Mouse (Mus musculus) ES-E14 (cell line): ENCODE measurements at regions not wholly inside any gene's neighbourhood (a gene's known extent, or its start where the extent isn't known, plus 50 kb on each side); places are given as distances from the start of the nearest gene placed in this dataset.

ENCODE experiments used
- DNase-seq: peaks from one replicate; pipeline ENCODE4 v3.0.0-alpha.2; 2013; ENCODE audit warnings: low read depth, low spot score
- H3K27ac ChIP-seq: 2 replicates; pipeline ENCODE4 v1.5.1; 2012; ENCODE audit warnings: low read depth, mild to moderate bottlenecking, low read length, moderate library complexity, mixed read lengths; ENCODE audit not compliant: poor library complexity, insufficient read depth, severe bottlenecking
- H3K36me3 ChIP-seq: 2 replicates; pipeline ENCODE4 v1.6.1; 2012; ENCODE audit warnings: mild to moderate bottlenecking, low read length, moderate library complexity, mixed read lengths; ENCODE audit not compliant: control insufficient read depth, poor library complexity, insufficient read depth, severe bottlenecking
- H3K4me1 ChIP-seq, 2 experiments: fragments of 150-350 bp in 1 of 2; sonication (generic) in 1 of 2; 2 replicates each; pipeline ENCODE4 v1.6.1; 2012; ENCODE audit warnings: low read length in 2 of 2, mild to moderate bottlenecking in 1 of 2, mixed read lengths in 1 of 2; ENCODE audit not compliant: control insufficient read depth in 2 of 2, insufficient read depth in 2 of 2, poor library complexity in 1 of 2
- H3K4me3 ChIP-seq, 2 experiments: fragments of 150-350 bp in 1 of 2; sonication (generic) in 1 of 2; 2 replicates each; pipeline ENCODE4 v1.5.1; 2012; ENCODE audit warnings: low read length in 2 of 2, low read depth in 1 of 2, mild to moderate bottlenecking in 1 of 2, mixed read lengths in 1 of 2; ENCODE audit not compliant: insufficient read depth in 1 of 2, poor library complexity in 1 of 2, severe bottlenecking in 1 of 2
- H3K9ac ChIP-seq: 2 replicates; pipeline ENCODE4 v1.6.1; 2012; ENCODE audit warnings: low read depth, mild to moderate bottlenecking, low read length, mixed read lengths; ENCODE audit not compliant: poor library complexity, insufficient read depth, severe bottlenecking
- H3K9me3 ChIP-seq: fragments of 150-350 bp; sonication (generic); 2 replicates; pipeline ENCODE4 v1.6.1; 2012; ENCODE audit warnings: low read depth, mild to moderate bottlenecking, low read length; ENCODE audit not compliant: control insufficient read depth, insufficient read depth
- CHD2 ChIP-seq: IDR thresholded peaks from 2 replicates; pipeline ENCODE4 v1.6.1; 2014; ENCODE audit warnings: mild to moderate bottlenecking, low read depth, low read length, inconsistent platforms
- HCFC1 ChIP-seq: IDR thresholded peaks from 2 replicates; pipeline ENCODE4 v1.6.1; 2012; ENCODE audit warnings: low read length, inconsistent platforms, borderline replicate concordance; ENCODE audit not compliant: insufficient read depth
- MAFK ChIP-seq: IDR thresholded peaks from 2 replicates; pipeline ENCODE4 v1.6.1; 2014; ENCODE audit warnings: mild to moderate bottlenecking, low read depth, low read length, inconsistent platforms; ENCODE audit not compliant: insufficient read depth
- ZC3H11A ChIP-seq: IDR thresholded peaks from 2 replicates; pipeline ENCODE4 v1.6.1; 2012; ENCODE audit warnings: low read depth, mild to moderate bottlenecking, inconsistent platforms, low read length, borderline replicate concordance
- ZNF384 ChIP-seq: IDR thresholded peaks from 2 replicates; pipeline ENCODE4 v1.6.1; 2012; ENCODE audit warnings: low read depth, low read length, inconsistent platforms
- in situ Hi-C, 2 experiments: fragments of 600-800 bp; cut with MboI; formaldehyde crosslinking; loops; one replicate each; pipeline ENCODE4 v1.15.1; 2025; ENCODE audit warnings: low sequenced_read_pairs in 2 of 2, inconsistent platforms in 1 of 2; ENCODE audit not compliant: unreplicated experiment in 2 of 2

DNA sequence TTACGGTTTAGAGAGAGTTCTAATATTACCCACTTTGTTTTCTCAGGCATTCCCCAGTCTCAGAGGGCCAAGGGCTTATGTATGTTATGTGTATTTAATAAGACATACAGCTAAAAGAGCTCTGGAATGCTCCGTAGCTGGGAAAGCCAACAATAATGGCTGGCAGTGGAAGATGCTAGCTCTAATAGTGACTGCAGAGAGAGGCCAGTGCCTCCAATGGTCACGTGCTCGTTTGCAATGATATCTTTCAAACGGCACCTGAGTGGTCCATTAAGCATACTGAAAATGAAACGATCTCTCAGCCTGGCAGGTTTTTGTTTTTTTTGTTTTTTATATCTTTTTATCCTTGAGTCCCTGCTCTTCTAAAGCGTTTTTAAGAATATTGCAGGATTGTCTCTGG lies 324.0 kb downstream of the Sox11 start:
- Histone ChIP-seq H3K4me3 (no peak overlapping the region), H3K9me3 (no peaks in the 10 kb centered on the region), H3K27ac (no peak overlapping the region), H3K9ac (no peak overlapping the region), H3K4me1 (no peaks in the 10 kb centered on the region), H3K36me3 (no peaks in the 10 kb centered on the region)
- DNase-seq = no peak
- TF ChIP-seq MAFK (no peak), CHD2 (no peak), ZNF384 (no peak), HCFC1 (no peak), ZC3H11A (no peak)
- in situ Hi-C loops = no loop called here

- Histone ChIP-seq H3K36me3 (no peaks in the 10 kb centered on the region), H3K4me3 (no peak overlapping the region), H3K9me3 (no peaks in the 10 kb centered on the region), H3K9ac (no peak overlapping the region), H3K4me1 (no peaks in the 10 kb centered on the region), H3K27ac (no peak overlapping the region)
- in situ Hi-C loops = no loop called here
- no peak for TF ChIP-seq ZNF384
- TF ChIP-seq ZC3H11A = no peak
- TF ChIP-seq HCFC1 = no peak
- TF ChIP-seq MAFK = no peak
- no peak for TF ChIP-seq CHD2
- no peak for DNase-seq
Observed at GRCm38 (mm10) chr12:26999287-26999686, 343.1 kb downstream of the Sox11 start.

DNA sequence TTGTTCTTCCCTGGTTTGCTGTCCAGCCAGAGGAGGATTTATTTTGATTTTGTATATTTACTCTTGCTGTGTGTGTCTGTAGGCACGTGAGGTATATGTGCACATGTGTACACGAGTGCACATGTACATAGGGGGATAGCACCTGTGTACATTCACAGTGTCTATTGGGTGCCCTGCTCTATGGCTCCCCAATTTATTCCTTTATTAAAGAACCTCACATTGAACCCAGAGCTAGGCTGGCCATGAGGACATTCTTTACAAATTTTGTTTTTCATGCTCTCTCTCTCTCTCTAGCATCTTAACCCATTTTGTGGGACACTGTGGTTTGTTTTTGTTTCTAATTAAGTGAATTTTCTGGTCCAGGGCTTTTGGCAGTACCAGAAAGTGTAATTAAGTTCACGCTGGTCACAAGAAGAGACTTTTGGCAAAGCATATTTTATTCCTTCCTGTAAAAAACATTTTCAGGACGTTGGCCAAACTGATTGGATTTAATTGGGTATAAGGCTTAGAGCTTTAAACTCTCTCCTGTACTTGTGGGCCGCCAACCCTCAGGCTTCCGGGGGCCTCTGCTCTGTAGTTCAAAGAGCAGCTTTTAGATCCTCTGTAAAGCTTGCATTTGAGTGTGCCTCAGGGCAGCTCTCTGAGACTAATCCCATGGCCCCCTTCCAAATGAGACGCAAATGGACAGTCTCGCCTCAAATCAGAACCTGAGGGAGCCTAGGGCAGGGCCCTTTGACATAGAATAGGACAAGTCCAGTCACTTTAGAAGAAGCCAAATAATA lies 365.9 kb downstream of the Sox11 start:
- TF ChIP-seq MAFK = no peak
- TF ChIP-seq ZNF384 = no peak
- no peak for TF ChIP-seq CHD2
- no peak for TF ChIP-seq ZC3H11A
- no peak for TF ChIP-seq HCFC1
- H3K4me3 ChIP-seq = no peak overlapping the region
- no peak for DNase-seq
- H3K9ac ChIP-seq = no peak overlapping the region
- H3K9me3 ChIP-seq = no peaks in the 10 kb centered on the region
- no peak overlapping the region for H3K27ac ChIP-seq
- in situ Hi-C loops = no loop called here
- H3K4me1 ChIP-seq = no peaks in the 10 kb centered on the region
- no peaks in the 10 kb centered on the region for H3K36me3 ChIP-seq

DNA sequence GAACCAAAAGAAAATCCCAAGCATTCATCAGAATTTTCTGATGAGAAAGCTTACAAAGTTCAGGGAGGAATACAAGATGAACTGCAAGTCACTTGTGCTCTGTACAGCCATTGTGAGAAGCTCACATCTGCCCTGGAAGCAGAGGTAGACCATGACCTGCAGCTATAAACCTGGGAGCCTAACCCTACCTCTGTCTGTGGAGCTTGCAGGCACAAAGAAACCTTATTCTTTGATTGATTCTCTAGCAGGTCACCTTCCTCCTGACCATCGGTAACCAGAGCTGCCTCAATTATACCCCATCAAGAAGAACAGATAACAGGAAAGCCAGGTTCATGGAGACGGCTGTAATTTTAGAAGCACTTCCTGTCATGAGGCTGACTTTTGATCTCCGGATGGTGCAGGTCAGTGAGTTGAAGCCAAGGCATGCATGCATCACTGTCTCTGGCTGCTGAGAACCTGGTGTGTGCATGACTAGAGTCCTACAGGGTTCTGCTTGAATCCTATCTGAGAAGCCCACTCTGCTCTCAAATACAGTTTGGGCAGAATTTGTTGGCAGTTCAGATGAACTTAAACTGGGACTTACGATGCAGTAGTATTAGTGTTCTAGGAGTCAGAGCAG lies 369.8 kb downstream of the Sox11 start:
- in situ Hi-C loops = no loop called here
- Histone ChIP-seq H3K9me3 (no peaks in the 10 kb centered on the region), H3K4me1 (no peaks in the 10 kb centered on the region), H3K9ac (no peak overlapping the region), H3K36me3 (no peaks in the 10 kb centered on the region), H3K27ac (no peak overlapping the region), H3K4me3 (no peak overlapping the region)
- DNase-seq = no peak
- no peak for TF ChIP-seq HCFC1
- no peak for TF ChIP-seq ZC3H11A
- no peak for TF ChIP-seq ZNF384
- TF ChIP-seq MAFK = no peak
- no peak for TF ChIP-seq CHD2
